Mouse (Mus musculus) subcutaneous adipose tissue, adult 2 months (tissue): ENCODE measurements around the gene Sfr1. TPM values are rescaled to one million over a fixed set of nuclear protein-coding genes. Genes with fewer than 3 reads are reported as not detected.

ENCODE experiments used
- polyA plus RNA-seq: library from polyadenylated mRNA; depleted of rRNA; stranded (reverse); fragments of >200 nt; gene quantifications from 2 replicates; pipeline ENCODE4 v1.2.3, GENCODE M21; 2012; ENCODE audit warnings: low replicate concordance; rRNA removed

Gene Sfr1
- polyA plus RNA-seq = 75.2 and 88.3 TPM in 2 replicates

DNA sequence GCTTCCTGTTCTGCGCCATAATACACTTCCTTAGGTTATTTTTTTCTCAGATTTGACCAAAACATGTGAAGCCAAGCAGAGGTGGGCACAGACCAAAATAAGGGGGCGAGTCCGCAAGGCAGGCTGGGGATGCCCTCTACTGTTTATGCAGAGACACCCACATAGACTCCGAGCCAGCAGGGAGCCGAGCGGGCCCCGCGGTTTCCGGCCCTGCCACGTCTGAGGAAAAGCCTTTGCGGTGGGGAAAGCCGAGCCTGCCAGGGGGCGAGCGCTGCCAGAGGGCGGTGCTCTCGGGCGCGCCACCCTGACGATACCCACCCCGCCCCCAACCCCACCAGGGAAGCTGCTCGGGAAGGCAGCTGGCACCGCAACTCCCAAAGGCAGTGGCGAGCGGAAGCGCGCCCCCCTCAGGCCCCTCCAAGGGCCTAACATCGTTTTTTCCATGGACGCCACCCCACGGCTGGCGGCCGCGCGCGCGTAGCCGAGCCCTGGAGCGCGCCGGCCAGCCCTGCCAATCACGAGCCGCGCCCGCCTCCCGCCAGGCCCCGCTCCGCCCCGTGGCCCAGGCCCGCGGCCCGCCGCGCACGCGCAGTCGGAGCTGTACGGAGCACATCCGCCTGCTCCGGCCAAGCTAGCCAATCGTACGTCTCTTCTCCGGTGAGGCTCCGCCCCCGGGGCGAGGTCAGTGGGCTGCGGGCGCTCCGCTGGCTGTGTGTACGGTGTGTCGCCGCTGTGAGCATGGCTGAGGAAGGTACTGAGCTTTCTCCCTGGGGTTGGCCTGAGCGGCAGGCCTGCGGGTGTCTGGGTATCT lies at the start of gene Sfr1:
TSS of gene Sfr1 (plus strand) at position 612 of the 811 bp plus-strand sequence.

DNA sequence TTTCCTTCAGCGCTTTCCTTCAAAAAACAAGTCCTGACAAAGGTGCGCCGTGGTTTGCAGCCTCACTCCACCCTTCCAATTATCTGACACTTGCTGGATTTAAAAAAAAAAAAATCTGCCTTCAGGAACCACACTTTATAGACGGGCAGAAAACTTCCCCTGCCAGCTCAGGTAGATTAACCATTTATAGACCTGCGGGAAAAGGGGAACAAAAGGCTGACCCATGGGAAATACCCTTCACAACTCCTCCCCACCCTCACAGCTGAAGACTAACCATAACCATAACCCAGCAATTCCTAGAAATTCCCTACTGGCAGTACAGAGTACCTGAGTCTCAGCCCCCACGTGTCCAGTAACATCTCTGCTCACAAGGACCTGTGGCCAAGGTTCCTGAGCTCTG lies 39.5 kb upstream of the Sfr1 start, which contains the start of gene Col17a1:
TSS of gene Col17a1 (minus strand) at position 101 of the 400 bp plus-strand sequence.

Other genes with a start within 250 kb of the Sfr1 start
- 20.8 and 36.2 TPM in 2 replicates for gene Stn1, start 194.2 kb upstream of the Sfr1 start, polyA plus RNA-seq
- gene Slk, start 152.0 kb upstream of the Sfr1 start, polyA plus RNA-seq = 11.7 and 16.4 TPM in 2 replicates
- gene Col17a1, start 39.6 kb upstream of the Sfr1 start, polyA plus RNA-seq = 0.43 and 2.0 TPM in 2 replicates
- 86.8 and 226 TPM in 2 replicates for gene Gsto1, start 123.3 kb downstream of the Sfr1 start, polyA plus RNA-seq
- 1.2 and 3.5 TPM in 2 replicates for gene Gsto2, start 133.9 kb downstream of the Sfr1 start, polyA plus RNA-seq
- 0.07 and 0.62 TPM in 2 replicates for gene Cfap43, start 187.6 kb downstream of the Sfr1 start, polyA plus RNA-seq
- gene Itprip, start 187.6 kb downstream of the Sfr1 start, polyA plus RNA-seq = 3.1 and 7.5 TPM in 2 replicates
- gene Cfap58, start 206.0 kb downstream of the Sfr1 start, polyA plus RNA-seq = not detected in 2 replicates